Mouse (Mus musculus) stomach, postnatal 0 days (tissue): ENCODE data around the gene Ddx19b.

ENCODE experiments used
- CTCF ChIP-seq: IDR thresholded peaks from 2 replicates; pipeline ENCODE4 v1.5.1; 2016; ENCODE audit warnings: antibody characterized with exemption, low read depth, mild to moderate bottlenecking, moderate library complexity
- EP300 ChIP-seq: optimal IDR thresholded peaks from 2 replicates; pipeline ENCODE3; 2016; ENCODE audit warnings: antibody characterized with exemption

GRCm38 (mm10) chr8:111056691-111057293 is 25.2 kb upstream of the Ddx19b start:
- TF ChIP-seq CTCF (no peak), EP300 (no peak)
